Mouse (Mus musculus) cerebellum, postnatal 25 days (tissue): ENCODE results near the gene Sbno1.

Experiments
- DNase-seq, 2 experiments: peaks; one replicate each; pipeline ENCODE4 v3.0.0; 2021; ENCODE audit warnings: mixed read lengths in 2 of 2

The Sbno1 gene

GRCm38 (mm10) chr5:124327510-124328364, 98.1 kb downstream of the Sbno1 start, which contains the start of the genes Mphosph9 and 2810006K23Rik:
Mphosph9 (minus strand) TSS chr5:124327972.
2810006K23Rik (plus strand) TSS chr5:124328089.
- DNase-seq = peak; percentile 100

- peak; percentile 28 to 36 for DNase-seq
Measured at GRCm38 (mm10) chr5:124326829-124327228, 99.0 kb downstream of the Sbno1 start.
